Mouse (Mus musculus) erythroblast, embryonic 14.5 days (primary cell): ENCODE data around the gene Ddb2.

Experiments used
- GATA1 ChIP-seq: IDR thresholded peaks from 2 replicates; pipeline ENCODE4 v1.6.1; 2012; ENCODE audit warnings: low read length, inconsistent platforms, mixed read lengths
- TAL1 ChIP-seq: IDR thresholded peaks from 3 replicates; pipeline ENCODE4 v1.6.1; 2012; ENCODE audit warnings: low read length, inconsistent platforms, mixed read lengths

DNA sequence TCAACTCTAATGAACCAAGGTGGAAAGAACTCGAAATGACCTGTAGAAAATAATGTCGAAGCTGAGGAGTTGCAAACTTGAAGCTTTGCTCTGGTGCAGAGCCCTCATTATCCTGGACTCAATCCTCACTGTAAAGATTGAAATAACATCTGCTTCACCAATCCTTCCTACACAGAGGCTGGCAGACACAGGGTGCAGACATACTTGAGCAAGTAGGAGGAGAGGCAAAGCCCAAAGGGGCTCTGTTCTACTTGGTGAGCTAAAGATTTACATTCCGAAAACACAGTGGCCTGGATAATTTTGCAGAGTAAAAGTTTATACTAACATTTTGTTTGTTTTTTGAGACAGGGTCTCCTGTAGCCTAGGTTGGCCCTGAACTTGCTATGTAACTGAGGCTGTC is 37.9 kb downstream of the Ddb2 start:
- TF ChIP-seq GATA1 (no peak), TAL1 (no peak)
